Mouse (Mus musculus) embryonic fibroblast, embryonic 13.5 days (primary cell): ENCODE data around the gene Eid2b.

ENCODE experiments used
- CTCF ChIP-seq: IDR thresholded peaks from 2 replicates; pipeline ENCODE4 v1.5.1; 2011; ENCODE audit warnings: mild to moderate bottlenecking, control low read depth, low read length, moderate library complexity, borderline replicate concordance; ENCODE audit not compliant: insufficient read depth
- POLR2A ChIP-seq: IDR thresholded peaks from 2 replicates; pipeline ENCODE4 v1.6.1; 2011; ENCODE audit warnings: low read depth, mild to moderate bottlenecking, control low read depth, low read length, moderate library complexity

DNA sequence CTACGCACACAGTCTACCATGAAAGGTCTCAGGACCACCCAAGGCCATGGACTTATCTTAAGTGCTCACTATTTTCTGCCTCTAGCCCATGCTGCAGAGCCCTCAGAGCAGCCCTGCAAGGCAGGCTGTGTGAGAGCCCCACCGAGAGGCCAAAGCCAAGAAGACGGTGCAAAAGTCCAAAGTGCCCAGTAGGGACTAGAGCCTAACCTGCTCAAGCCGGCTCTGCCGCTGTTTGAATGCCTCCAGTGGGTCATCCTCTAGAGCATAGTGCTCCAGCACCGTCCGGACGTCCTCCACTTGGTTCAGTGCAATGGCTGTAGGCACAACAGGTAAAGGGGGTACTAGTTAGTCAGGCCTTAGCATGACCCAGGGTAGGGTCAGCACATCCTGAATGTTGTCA lies 28.7 kb downstream of the Eid2b start:
- no peak for TF ChIP-seq POLR2A
- no peak for TF ChIP-seq CTCF
